Mouse (Mus musculus) cerebellum, postnatal 10 days (tissue): Measurements from ENCODE around the gene Ebpl.
A peak's percentile ranks its signal among the peaks of the same experiment; 100 is the strongest.

ENCODE experiments used
- DNase-seq, 2 experiments: peaks; one replicate each; pipeline ENCODE4 v3.0.0; 2021; ENCODE audit warnings: mixed read lengths in 2 of 2

The Ebpl gene

DNA sequence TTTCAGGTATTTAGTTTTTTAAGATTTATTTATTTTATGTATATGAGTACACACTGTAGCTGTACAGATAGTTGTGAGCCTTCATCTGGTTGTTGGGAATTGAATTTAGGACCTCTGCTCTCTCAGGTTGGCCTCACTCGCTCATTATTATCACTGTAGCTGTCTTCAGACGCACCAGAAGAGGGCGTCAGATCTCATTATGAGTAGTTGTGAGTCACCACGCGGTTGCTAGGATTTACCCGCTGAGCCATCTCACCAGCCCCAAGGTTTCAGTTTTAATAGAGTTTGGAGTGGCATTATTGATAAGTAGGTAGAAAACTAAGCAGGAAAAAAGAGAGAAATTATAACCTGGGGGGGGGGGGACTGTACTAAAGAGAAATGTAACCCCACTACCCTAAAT, 33.2 kb downstream of the Ebpl start:
- peak; percentile 32 to 54 for DNase-seq

DNA sequence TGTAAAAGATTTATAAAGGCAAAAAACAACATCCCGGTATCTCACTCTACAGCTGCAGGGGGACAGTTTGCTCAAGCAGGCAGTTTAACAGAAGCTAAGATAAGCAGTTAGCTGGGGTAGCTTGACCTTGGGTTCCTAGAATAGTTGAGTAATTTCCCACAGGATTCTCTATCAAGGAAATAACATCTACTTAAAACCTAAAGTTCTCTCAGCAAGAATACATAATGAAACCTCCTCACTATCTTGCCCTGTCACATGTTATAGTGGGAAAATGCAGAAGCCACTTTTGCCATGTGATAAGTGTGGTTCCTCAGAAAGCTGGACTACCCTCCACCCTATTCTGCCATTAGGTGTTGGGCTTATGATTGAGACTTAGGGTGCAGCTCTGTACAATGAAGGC, 37.5 kb downstream of the Ebpl start:
- no peak for DNase-seq

DNA sequence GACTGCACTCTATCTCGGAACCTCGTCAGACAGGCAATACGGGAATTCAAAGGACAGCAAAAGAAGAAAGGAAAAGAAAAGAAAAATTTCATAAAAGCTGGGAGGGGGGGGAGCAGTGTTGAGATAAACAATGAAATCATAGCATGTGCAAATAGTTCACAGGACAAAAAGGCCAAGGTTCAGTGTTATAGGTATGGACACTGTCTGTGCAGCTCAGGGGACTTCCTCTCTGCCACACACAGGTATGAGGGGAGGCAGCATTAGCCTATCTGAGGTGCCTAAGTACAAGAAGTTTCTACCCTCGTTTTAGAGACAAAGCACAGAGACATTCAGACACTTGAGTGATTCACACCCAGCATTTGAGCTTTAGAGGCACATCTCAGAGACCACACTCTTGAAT, 39.0 kb downstream of the Ebpl start:
- no peak for DNase-seq

DNA sequence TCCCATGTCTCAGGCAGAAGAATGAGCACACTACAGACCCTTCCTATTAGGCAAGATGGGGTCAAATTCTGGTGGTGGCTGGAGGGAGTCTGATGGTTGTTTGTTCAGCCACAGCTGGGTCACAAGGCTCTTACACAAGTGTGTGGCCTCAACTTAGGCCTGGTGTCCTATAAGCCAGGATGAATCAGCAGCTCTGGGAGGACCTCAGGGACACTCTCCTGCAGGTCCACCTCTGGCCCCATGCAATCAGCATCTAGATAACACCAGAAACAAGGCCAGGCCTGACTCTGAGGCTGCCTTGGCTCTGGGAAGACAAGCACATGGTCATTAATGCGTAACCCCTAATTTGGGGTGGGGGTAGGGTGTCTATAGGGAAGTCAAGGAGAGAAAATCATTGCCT, 39.5 kb downstream of the Ebpl start:
- no peak for DNase-seq

DNA sequence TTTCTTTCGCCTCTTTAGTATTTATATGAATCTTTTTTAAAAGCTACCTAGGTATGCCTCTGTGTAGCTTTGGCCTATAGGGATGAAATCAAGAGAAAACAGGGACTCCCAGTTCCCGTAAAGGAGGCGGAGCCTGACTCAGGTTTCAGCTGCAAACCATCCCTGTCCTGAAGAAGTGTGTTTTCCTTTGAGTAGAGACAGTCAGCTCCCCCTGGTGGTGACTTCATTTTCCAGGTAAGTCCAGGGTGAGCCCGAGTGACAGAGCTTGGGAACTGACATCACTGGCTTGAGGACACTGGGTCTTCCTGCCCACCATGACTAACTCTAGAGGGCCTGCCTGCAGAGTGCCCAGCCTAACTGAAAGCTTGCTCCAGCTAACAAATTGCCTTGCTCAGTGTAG, 43.4 kb downstream of the Ebpl start:
- peak; percentile 83 to 89 for DNase-seq

DNA sequence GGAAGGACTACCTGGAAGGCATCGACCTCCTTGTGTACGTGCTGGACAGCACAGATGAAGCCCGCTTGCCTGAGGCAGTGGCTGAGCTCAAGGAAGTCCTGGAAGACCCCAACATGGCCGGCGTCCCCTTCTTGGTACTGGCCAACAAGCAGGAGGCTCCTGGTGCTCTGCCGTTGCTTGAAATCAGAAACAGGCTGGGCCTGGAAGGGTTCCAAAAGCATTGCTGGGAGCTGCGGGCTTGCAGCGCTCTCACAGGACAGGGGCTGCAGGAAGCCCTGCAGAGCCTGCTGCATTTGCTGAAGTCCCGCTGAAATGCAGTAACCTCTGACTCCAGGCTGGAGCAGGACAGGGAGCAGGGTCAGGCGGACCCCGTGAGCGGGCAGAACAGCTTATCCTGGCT, 49.3 kb downstream of the Ebpl start:
- peak; percentile 38 to 46 for DNase-seq

DNA sequence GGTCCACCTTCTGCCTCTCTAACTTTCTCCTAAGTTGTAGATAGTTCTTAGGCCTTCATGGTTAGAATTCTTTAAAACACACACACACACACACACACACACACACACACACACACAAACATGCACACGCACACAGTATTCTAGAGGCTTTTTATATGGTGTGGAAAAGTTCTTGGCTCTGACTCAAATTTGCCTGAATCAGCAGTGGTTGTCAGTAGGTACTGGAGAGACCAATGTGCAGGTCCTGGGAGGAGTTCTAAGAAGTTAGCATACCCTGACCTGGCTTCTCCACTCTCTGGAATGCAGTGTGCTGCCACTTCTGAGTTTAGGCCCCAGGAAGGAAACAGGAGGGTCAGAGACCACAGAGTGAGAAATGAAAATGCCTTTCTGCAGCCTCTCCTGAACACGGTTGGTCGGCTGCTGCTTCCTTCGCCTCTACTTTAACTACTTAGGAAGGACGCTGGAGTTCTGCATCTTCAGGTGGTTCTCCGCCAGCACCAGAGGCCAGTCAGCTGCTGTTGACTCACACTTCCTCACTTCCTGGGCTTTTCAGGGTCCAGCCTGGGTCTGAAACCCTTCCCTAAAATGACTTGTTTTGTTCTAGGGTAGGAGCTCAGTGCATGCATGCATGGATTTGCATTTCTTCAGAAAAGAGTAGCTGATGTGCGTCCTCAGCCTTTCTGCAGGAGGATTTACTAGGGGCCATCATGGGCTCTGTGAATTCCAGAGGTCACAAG, 50.0 kb downstream of the Ebpl start:
- DNase-seq, result no peak

DNA sequence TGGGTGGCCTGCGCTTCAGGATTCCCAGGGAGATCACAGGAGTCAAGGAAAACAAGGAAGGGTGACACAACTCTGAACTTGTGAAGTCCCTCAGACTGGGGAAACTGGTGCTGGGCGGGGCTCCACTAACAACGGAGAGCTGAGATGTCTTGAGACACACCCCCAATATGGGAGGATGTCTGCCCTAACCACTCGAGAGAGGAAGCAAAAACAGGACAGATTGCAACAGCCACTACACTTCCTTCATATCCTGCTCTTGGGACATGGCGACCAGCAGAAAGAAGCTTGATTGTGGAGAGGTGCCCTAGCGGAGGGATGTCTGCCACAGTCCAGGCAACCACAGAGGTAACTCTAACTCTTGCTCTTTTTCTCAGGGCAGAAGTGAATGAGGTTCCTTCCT, 50.6 kb downstream of the Ebpl start, which contains the start of gene Arl11:
Gene Arl11, plus strand, starts transcription at position 161 of the 400 bp plus-strand sequence.
- no peak for DNase-seq

DNA sequence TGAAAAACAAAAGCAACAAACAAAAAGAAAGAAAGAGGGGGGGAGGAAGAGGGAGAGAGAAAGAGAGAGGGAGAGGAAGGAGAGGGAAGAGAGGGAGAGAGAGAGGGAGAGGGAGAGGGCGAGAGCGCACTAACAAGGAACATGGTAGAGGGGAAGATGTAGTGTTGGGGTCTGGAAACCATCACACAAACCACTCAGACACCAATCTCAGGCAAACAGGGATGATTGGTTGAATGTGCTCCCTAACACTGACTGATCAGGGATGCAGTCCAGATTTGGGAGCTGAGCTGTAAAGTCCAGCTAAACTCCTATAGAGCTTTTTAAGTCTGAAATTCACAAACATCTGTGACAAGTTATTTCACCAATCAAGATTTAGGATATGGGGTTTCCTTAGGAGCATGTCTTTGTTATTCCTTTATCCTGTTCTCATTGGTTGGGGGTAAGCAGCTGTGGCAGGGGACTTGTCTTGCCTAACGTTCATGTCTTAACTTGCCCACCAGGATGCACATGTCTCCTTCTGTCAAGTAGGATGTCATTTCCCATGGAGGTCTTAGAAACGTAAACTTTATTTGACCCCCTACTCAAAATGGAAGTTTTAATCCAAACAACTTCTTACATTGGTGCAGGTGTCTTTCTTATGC, 56.1 kb downstream of the Ebpl start:
- DNase-seq, result no peak

DNA sequence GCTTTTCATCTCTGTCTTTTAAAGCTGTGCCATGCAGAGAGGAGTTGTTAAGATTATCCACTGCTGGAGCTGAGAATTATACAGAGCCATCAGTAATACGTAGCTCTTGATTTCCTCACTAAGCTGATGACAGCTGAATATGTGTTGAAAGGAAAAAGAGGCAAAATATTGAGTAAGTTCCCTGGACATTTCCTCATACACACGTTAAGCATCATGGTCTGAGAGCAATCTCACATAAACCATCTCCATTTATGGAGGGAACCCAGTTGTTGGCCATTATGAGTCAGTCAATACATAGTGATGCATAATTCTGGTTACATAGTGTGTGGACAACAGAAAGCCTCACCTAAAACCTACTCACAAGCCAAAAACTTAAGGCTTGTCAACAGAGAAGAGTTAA, 57.8 kb downstream of the Ebpl start:
- DNase-seq, result no peak

DNA sequence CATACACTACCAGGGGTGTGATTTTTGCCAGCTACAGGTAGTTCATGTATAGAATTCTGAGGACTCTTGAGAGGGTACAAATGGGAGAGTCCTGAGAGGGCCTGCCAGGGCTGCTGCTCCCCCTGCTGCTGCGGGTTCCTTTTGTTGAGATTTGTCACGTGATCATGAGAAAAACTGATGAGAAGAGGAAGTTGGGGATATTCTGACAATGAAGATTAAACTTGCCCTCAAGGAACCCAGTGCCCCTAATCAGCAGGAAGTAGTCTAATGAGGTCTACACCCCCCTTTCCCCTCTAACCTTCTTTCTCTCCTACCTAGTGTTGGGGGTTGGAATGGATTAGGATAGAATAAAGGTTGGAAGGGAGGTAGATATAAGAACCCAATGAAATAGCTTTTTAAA, 58.9 kb downstream of the Ebpl start:
- no peak for DNase-seq

DNA sequence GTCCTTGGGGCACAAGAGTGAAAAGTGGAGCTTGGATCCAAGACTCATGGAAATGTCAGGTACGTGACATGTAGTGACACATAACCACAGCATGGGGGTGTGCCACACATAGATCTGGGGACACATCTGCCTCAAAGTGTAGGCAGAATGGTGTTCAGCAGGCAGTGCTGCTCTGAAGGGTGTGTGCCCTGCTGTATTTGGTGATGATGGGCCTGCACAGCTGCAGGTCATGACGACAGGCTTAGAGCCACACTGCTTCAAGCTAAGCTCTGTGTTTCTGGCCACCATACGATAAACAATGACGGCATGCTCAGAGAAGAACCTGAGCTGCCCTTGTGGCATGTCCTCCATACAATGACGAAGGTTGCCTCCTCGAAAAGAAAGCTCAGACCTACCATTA, 60.4 kb downstream of the Ebpl start:
- DNase-seq, result no peak

DNA sequence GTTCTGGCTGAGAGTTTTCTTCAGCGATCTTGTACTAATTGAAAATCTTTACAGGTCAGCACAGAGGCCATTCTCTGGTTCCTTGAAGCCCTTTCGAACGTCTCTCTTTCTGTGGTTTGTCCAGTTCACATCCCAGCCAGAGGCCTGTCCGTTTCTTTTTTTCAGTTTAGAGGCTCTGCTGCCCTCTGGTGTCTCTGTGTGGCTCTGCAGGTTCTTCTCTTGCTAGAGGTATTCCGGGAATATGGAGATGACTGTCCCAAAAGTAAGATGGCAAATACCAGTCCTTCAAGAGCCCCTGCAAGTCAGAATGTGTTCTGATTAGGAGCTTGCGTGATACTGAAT, 65.5 kb downstream of the Ebpl start:
- peak; percentile 80 to 85 for DNase-seq

DNA sequence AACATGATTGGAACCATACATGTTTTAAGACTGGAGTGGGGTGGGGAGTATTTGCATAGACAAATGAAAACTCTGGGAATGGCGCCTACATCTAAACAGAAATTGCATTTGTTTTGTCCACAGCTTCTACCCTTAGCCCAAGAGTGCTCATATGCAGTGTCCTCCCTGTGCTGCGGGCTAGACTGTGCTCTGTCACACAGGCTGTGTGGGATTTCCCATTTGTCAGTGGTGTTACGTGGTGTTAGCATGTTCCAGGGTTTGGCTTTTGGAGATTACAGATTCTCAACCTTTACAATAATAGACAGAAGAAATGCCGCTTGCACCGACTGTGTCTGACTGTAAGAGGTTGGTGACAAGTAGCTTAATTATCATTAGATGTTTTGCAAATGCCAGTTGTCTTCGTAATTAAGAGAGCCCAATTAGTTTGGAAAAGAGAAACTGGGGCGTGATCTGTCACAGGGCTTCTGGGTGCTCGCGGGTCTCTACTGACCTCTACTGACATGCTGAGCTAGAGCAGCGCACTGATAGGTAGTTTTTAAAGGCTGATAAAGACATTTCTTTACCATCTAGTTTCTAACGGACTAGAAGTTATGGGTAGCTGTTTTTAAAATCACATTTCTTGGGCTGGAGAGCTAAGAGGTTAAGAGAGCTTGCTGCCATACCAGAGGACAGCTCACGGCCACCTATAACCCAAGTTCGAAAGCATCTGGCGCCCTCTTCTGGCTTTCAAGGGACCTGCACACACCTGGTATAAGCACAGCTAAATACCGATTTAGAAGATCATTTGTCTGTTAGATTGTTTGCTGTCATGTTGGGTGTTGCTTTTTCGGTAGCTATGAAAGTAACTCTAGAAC, 66.1 kb downstream of the Ebpl start:
- DNase-seq, result peak; percentile 83 to 90

DNA sequence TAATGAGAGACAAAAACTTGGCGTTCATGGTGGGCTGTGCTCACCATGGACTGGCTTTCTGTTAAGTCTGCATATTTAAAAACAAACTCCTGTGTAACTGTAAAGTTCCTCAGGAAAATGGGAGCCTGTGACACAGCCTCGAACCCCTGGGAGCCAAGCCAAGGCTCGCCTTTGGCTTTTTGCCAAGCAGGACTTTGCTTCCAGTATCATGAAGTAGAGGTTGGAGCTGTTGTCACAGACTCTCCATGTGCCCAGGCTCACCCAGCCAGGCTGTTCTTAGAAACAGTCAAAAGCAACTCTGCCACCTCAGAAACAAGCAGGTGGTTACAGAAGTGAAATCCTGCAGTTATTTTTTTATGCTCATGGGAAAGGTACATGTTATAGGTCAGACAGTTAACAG, 69.6 kb downstream of the Ebpl start:
- peak; percentile 69 to 74 for DNase-seq

DNA sequence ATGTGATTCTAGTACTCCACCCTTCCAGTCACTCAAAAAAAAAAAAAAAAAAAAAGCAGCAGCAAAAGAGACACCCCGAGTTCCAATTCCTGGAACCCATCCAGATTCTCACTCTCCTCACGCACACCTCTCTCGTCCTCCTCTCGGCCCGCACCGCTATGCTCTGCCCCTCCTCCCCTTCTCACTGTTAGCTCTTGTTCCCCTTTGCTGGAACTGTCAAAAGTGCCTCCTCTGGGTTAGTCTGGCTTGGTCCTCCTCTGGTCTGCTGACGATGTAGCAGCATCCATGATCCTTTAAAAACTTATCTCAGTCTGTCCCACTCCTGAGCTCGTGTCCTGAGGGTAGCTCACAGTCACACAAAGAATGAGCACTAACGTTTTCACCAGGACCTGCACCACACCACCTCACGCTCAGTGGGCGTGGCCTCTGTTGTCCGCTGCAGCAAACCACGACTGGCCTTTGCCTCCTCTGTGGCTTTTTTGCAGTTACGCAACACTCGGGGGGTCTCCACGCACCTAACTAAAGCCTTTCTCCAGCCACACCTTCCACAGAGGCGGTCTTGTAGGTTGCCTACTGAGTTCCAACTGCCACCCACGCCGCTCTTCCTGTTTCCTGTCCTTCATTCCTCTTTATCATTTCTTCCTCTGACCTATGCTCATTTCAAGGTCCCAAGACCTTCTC, 71.5 kb downstream of the Ebpl start:
- DNase-seq, result no peak
